Comparison of ENCODE assay signal across 12 mouse cellular contexts in the genomic region with DNA sequence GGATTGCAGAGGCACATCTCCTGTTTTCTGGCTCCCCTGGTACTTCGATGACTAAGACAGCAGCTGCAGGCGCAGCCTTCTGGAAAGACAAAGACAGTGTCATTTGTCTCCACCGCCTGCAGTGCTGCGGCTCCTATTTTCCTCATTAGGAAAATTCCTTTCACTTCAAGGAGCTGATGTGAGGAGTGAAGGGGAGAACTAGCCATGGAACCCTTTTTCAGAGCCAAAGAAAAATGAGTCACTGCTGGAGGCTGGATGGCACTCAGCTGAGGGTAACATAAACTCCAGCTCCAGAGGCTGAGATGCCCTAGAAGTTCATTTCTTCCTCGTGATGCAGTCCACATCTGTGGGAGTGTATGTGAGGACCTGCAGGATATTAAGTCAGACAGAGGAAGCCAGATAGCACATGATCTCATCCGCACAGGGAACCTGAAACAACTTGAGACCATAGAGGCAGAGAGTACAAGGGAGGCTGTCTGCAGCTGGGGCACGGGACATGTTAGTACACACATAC. TPM values are rescaled to one million over a fixed set of nuclear protein-coding genes. Genes with fewer than 3 reads are reported as not detected.
DNase-seq lines count a peak whose midpoint lies in the region; ATAC-seq lines count a peak whose summit lies in the region.
"Had no signal": no experiment of that assay in that cellular context is flagged by ENCODE, and none has a peak within 500 bp of the region (broad histone marks: within the 10 kb centered on the region; RNA-seq: fewer than 3 reads in every experiment).

No protein-coding gene starts in this region.

- no peaks in the 10 kb centered on the region for H3K27me3 ChIP-seq in neural tube, embryonic 11.5 days (ENCODE audit: control insufficient read depth, insufficient read depth, low read length)
- H3K27me3 ChIP-seq in hindbrain, embryonic 14.5 days (ENCODE audit: control insufficient read depth, insufficient read depth, low read length), result no peaks in the 10 kb centered on the region

- no peak overlapping the region for H3K9ac ChIP-seq in neural tube, embryonic 11.5 days (ENCODE audit: low read length)
- no peak overlapping the region for H3K9ac ChIP-seq in hindbrain, embryonic 14.5 days
- H3K9ac ChIP-seq: heart, embryonic 15.5 days had no signal

- ATAC-seq in neural tube, embryonic 11.5 days (ENCODE audit: insufficient read depth, low FRiP score, low TSS enrichment), result no peak
- ATAC-seq in hindbrain, embryonic 14.5 days (ENCODE audit: low FRiP score), result peak; percentile 73

- H3K27ac ChIP-seq in neural tube, embryonic 11.5 days (ENCODE audit: low read depth, low read length), result no peak overlapping the region
- H3K27ac ChIP-seq in hindbrain, embryonic 14.5 days, result peak overlapping the region; percentile 85
- H3K27ac ChIP-seq: heart, embryonic 15.5 days had no signal

- DNase-seq in heart, adult 18-20 months, result peak; percentile 29 to 50
- DNase-seq in heart, postnatal 14 days, result no peak
- peak; percentile 21 for DNase-seq in neural tube, embryonic 11.5 days (ENCODE audit: low spot score)
- no peak for DNase-seq in neural tube, embryonic 10.5 days (ENCODE audit: extremely low spot score, low spot score)
- peak; percentile 47 for DNase-seq in hindbrain, embryonic 14.5 days (ENCODE audit: low spot score)
- DNase-seq in kidney, postnatal 14 days, result no peak
- DNase-seq in spleen, postnatal 10 days (ENCODE audit: low spot score in 2 of 2), result no peak
- no peak for DNase-seq in testis, postnatal 10 days (ENCODE audit: low spot score)

- H3K36me3 ChIP-seq in neural tube, embryonic 11.5 days (ENCODE audit: control insufficient read depth, insufficient read depth, low read length), result no peaks in the 10 kb centered on the region
- H3K36me3 ChIP-seq in hindbrain, embryonic 14.5 days (replicated peaks; ENCODE audit: control insufficient read depth, insufficient read depth), result no peaks in the 10 kb centered on the region
- H3K36me3 ChIP-seq: heart, embryonic 15.5 days had no signal

- H3K9me3 ChIP-seq in neural tube, embryonic 11.5 days (ENCODE audit: control insufficient read depth, low read length), result no peaks in the 10 kb centered on the region
- H3K9me3 ChIP-seq in hindbrain, embryonic 14.5 days (ENCODE audit: control insufficient read depth, low read length), result no peaks in the 10 kb centered on the region
- H3K9me3 ChIP-seq: heart, embryonic 15.5 days had no signal

- WGBS in neural tube, embryonic 11.5 days, result 57% methylated on average over 7 of the region's 7 CpGs
- 47% methylated on average over 7 of the region's 7 CpGs for WGBS in hindbrain, embryonic 14.5 days

- no peak overlapping the region for H3K4me2 ChIP-seq in neural tube, embryonic 11.5 days (ENCODE audit: low read depth)
- H3K4me2 ChIP-seq in hindbrain, embryonic 14.5 days (replicated peaks), result 0 out of 2 replicates have a peak overlapping the region, but pooled peaks have one; percentile 1
- H3K4me2 ChIP-seq: heart, embryonic 15.5 days had no signal

- intact Hi-C loops in heart, postnatal 14 days (cut with DNase I), result loop anchor here (10.0 kb wide), 1 partner anchor 152 kb away; no protein-coding TSS in a partner anchor

- no peak overlapping the region for H3K4me3 ChIP-seq in neural tube, embryonic 11.5 days (ENCODE audit: low read depth, low read length)
- H3K4me3 ChIP-seq in hindbrain, embryonic 14.5 days (replicated peaks; ENCODE audit: low read length), result no peak overlapping the region
- H3K4me3 ChIP-seq: heart, embryonic 15.5 days had no signal

- H3K4me1 ChIP-seq in neural tube, embryonic 11.5 days (ENCODE audit: control insufficient read depth, insufficient read depth, low read length), result no peaks in the 10 kb centered on the region
- H3K4me1 ChIP-seq in hindbrain, embryonic 14.5 days (replicated peaks; ENCODE audit: control insufficient read depth, insufficient read depth, low read length), result no peaks in the 10 kb centered on the region; the same call in 1 of the 2 replicates
- H3K4me1 ChIP-seq: heart, embryonic 15.5 days had no signal

RNA-seq across cellular contexts. Expression of gene Nyx, which starts 37.0 kb away (rescaled TPM):
- total RNA-seq in heart, adult 18-20 months (2021), result under 1 TPM; 0.23 to 0.27 TPM
- under 1 TPM; 0.12 to 0.22 TPM for total RNA-seq in heart, postnatal 14 days (2021)
- 0.04 TPM in 1 of 2 replicates, not detected in the other for polyA plus RNA-seq in neural tube, embryonic 11.5 days (2014; fragmentation: Nextera tagmentation; extraction: Ambion mirVana)
- polyA plus RNA-seq in hindbrain, embryonic 14.5 days (2014; fragmentation: Nextera tagmentation; extraction: Ambion mirVana), result 0.09 and 0.10 TPM in 2 replicates
- total RNA-seq: megakaryocyte, adult 5-6 weeks had no signal
- polyA plus RNA-seq: embryonic facial prominence, embryonic 11.5 days; limb, embryonic 11.5 days had no signal

Comparison
In these comparisons a context has a peak if more than half of its experiments do, and no peak if none do; other contexts are left out.
1. DNase-seq: peak in heart, adult 18-20 months (2 of 2), neural tube, embryonic 11.5 days (single experiment) and hindbrain, embryonic 14.5 days (single experiment); none in heart, postnatal 14 days (0 of 2), neural tube, embryonic 10.5 days (single experiment), kidney, postnatal 14 days (single experiment), spleen, postnatal 10 days (0 of 2) and testis, postnatal 10 days (single experiment).